Mouse (Mus musculus): ENCODE measurements around the gene Gm49380. TPM values are rescaled to one million over a fixed set of nuclear protein-coding genes. Genes with fewer than 3 reads are reported as not detected.

Gm49380 gene
- total RNA-seq, 1 experiment from 2014 or later, result not detected

GRCm38 (mm10) chr9:44096536-44096935, 16.8 kb downstream of the Gm49380 start:
- ATAC-seq (ENCODE audit: extremely low read depth, insufficient number of reproducible peaks, low FRiP score, poor library complexity, severe bottlenecking), result no peak

DNA sequence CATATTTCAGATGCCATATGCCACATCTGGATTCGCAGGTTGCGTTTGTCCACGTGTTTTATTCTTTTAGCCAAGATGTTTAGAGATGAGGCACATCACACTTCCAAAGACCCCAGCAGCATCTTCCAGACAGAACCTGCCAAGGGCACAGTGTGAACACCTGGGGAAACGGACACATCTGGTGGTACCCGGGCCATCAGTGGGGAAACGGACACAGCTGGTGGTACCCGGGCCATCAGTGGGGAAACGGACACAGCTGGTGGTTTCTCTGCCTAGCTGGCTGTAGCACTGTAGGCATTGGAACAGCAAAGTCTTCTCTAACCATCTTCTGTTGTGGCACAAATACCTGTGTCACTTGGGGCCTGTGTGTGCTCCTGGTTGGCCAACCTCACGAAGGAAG, 17.5 kb downstream of the Gm49380 start:
- no peak for ATAC-seq (ENCODE audit: extremely low read depth, insufficient number of reproducible peaks, low FRiP score, poor library complexity, severe bottlenecking)

- ATAC-seq (ENCODE audit: extremely low read depth, insufficient number of reproducible peaks, low FRiP score, poor library complexity, severe bottlenecking), result no peak
Measured at GRCm38 (mm10) chr9:44094737-44095136, 18.6 kb downstream of the Gm49380 start.

- peak; percentile 52 for ATAC-seq (ENCODE audit: extremely low read depth, insufficient number of reproducible peaks, low FRiP score, poor library complexity, severe bottlenecking)
Measured at GRCm38 (mm10) chr9:44093612-44094503, 19.4 kb downstream of the Gm49380 start.

DNA sequence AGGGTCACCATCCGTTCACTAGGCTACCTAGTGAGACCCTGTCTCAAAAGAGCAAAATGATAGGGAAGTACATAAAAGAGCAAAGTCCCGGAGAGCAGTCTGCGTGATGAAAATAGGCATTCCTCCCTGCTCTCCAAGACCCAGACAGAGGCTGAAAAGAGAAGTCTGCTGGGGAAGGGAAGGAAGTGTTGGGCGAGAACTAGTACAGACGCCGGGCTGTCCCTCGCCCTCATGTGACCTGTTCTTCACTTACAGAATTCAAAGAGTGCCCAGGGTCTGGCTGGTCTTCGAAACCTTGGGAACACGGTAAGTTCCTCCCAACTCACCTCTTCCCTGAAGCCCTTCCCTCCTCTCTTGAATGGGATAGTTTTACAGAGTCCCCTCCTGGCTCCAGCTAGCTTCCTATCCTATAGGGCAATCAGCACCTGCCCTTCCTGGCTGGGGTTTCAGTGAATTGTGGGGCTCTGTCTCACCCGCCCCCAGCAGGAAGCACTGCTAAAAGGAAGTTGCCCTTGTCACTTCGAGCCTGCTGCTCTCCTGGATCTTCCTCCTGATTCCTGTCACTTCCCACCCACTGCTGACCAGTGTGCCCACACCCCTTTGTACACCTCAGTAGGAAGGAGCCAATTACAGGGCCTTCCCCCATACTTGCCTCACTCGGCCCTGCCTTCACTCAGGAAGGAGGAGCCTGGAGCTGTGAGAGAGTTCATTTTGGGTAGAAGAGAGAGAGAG, 24.3 kb downstream of the Gm49380 start:
- ATAC-seq (ENCODE audit: extremely low read depth, insufficient number of reproducible peaks, low FRiP score, poor library complexity, severe bottlenecking), result peak; percentile 62

- no peak for ATAC-seq (ENCODE audit: extremely low read depth, insufficient number of reproducible peaks, low FRiP score, poor library complexity, severe bottlenecking)
Measured at GRCm38 (mm10) chr9:44087761-44088455, 25.4 kb downstream of the Gm49380 start.

GRCm38 (mm10) chr9:44086960-44087359, 26.3 kb downstream of the Gm49380 start:
- ATAC-seq (ENCODE audit: extremely low read depth, insufficient number of reproducible peaks, low FRiP score, poor library complexity, severe bottlenecking), result no peak

DNA sequence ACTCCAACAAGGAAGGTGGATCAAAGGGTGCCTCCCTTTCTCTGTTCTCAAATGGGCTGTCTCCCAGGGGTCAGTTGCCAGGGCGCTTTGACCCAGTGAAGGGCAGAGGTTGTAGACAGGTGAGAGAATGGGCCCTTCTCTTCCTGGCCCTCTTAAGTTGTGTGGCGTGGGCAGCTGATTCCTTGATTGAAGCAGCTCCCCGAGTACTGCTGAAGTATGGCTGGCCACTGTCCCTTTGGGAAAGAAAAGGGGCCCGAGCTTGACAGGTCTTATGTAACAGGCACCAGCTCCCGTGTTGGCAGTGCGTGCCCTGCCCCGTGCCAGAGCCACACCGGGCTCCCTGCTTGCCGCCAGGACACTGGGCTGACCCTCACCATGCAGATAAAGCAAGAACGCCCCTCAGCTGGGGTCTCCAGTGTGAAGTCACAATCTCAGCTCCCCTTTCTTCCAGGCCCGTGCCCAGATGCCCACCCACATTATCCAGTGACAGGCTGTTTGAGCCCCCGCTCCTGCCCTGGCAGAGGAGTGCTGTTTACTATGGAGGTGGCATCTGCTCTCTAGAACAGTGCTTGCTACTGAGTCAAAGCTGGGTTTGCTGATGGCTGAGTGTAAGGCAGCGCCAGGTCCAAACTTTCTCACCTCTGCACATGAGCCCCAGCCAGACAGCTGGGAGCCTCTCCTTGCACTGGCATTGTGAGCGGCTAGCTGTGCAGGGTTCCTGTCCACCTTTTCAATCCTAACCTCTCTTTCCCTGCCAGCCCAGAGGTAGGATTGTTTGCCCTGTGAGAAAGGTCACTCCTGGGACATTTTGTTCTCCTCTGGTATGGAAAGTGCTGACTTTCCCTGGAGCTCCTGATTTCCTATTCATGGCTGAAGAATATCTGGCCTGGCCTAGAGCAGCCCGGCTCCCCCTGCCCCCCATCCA, 27.3 kb downstream of the Gm49380 start:
- ATAC-seq (ENCODE audit: extremely low read depth, insufficient number of reproducible peaks, low FRiP score, poor library complexity, severe bottlenecking), result no peak

- ATAC-seq (ENCODE audit: extremely low read depth, insufficient number of reproducible peaks, low FRiP score, poor library complexity, severe bottlenecking), result no peak
Measured at GRCm38 (mm10) chr9:44085276-44085675, 28.0 kb downstream of the Gm49380 start.

GRCm38 (mm10) chr9:44084659-44085229, 28.6 kb downstream of the Gm49380 start:
- peak; percentile 25 for ATAC-seq (ENCODE audit: extremely low read depth, insufficient number of reproducible peaks, low FRiP score, poor library complexity, severe bottlenecking)

DNA sequence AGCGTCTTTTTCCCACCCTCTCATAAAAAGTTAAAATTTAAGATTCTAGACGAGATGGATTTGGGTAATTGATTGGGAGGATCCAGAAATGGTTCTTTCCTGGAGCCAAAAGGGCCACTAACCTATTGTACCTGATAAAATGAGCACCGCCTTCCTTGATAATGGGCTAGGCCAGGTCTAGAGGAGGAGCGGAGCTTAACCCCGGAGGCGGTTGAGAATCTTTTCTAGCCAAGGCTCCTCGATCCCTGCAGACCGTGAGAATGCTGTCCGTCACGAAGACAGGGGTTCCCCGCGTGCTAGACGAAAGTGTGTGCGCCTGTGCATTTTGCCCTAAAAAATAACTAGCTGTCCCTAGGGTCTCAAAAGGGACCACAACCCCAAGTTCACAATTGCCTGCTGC, 29.1 kb downstream of the Gm49380 start:
- no peak for ATAC-seq (ENCODE audit: extremely low read depth, insufficient number of reproducible peaks, low FRiP score, poor library complexity, severe bottlenecking)

GRCm38 (mm10) chr9:44083392-44084121, 29.7 kb downstream of the Gm49380 start:
- ATAC-seq (ENCODE audit: extremely low read depth, insufficient number of reproducible peaks, low FRiP score, poor library complexity, severe bottlenecking), result no peak

- no peak for ATAC-seq (ENCODE audit: extremely low read depth, insufficient number of reproducible peaks, low FRiP score, poor library complexity, severe bottlenecking)
Measured at GRCm38 (mm10) chr9:44082266-44082665, 31.0 kb downstream of the Gm49380 start.

DNA sequence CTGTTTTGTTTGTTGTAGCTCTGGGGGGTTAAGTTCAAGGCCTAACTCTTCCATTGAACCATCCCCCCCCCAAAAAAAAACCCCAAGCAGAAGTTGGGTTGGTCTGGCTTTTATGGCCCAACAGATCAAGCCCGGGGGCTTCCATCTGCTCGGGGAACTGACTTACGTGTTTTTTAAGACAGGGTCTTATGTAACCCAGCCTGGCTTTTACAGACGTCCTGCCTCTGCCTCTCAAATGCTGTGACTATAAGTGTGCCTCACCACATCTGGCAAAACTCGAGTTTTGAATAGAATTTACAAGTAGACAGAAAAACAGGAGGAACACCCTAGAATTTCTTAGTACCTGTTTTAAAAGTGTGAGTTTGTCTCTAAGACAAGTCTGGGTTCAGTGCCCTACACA, 31.7 kb downstream of the Gm49380 start:
- ATAC-seq (ENCODE audit: extremely low read depth, insufficient number of reproducible peaks, low FRiP score, poor library complexity, severe bottlenecking), result no peak

DNA sequence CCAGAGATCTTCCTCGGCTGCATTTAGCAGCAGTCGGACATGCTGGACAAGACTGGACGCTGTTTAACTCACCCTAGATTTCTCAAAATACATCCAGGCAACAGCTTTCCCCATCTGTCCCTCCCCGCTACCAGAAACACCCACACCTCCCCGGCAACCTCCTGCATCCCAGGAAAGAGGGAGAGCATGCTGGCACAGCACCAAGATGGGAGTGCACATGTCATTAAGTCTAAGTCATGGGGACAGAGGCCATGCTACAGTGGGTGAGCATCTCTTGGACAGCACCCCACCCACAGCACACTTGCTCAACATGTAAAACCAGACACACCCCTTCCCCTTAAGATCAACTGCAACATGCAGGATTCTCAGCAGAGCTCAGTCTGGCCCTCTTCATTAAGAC, 32.3 kb downstream of the Gm49380 start:
- ATAC-seq (ENCODE audit: extremely low read depth, insufficient number of reproducible peaks, low FRiP score, poor library complexity, severe bottlenecking), result no peak

DNA sequence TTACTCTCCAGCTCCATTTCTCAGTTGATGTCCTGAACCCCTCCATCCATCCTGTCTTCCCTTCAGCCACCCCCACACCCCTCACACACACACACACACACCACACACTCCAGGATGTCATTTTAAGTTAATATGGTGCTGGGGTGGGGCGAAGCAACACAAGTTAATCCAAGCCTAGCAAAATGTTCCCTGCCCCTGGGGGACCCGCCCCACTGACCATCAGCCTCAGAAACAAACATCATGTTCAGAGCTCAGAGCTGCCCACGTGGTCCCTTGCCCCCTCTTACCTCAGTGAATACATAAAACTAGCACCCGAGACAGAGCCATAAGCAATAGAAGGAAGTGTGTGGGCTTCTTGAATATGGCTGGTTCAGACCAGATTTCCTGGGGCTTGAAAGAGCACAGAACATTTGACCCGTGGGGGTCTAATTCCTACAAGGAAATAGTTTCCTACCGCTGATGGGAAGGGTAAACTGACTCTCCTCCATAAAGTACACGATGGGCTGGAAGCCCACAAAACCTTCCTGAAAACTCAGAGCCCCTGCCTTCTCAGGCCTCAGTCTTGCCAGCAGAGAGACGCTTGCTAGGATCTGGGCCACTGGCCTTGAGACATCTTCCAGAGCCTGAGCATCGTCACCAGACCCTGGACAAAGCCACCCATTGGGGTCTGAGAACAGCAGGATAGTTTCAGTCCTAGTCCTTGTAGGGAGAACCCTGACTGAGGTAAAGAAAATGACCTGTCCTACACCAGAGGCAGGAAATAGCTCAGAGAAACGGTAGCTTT, 33.1 kb downstream of the Gm49380 start:
- no peak for ATAC-seq (ENCODE audit: extremely low read depth, insufficient number of reproducible peaks, low FRiP score, poor library complexity, severe bottlenecking)

All from neutrophil, adult 5-6 weeks (primary cell).